Mouse (Mus musculus) intestine, embryonic 16.5 days (tissue): ENCODE results near the gene Clec1b. TPM values are rescaled to one million over a fixed set of nuclear protein-coding genes. Genes with fewer than 3 reads are reported as not detected.

ENCODE experiments used
- ATAC-seq: fragments of 200-750 bp; cut with Nextera tagmentation; 2 replicates; pipeline ENCODE4 v1.8.0; 2017; ENCODE audit warnings: moderate TSS enrichment, moderate library complexity
- H3K27ac ChIP-seq: fragments of 300-500 bp; sonication (generic); 2 replicates; pipeline ENCODE4 v1.5.1; 2014; ENCODE audit warnings: mild to moderate bottlenecking, low read length
- H3K27me3 ChIP-seq: fragments of 300-500 bp; sonication (generic); replicated peaks from 2 replicates; pipeline ENCODE4 v1.6.1; 2014; ENCODE audit warnings: low read length, control low read depth, mixed read lengths; ENCODE audit not compliant: control insufficient read depth, insufficient read depth
- H3K36me3 ChIP-seq: fragments of 300-500 bp; sonication (generic); 2 replicates; pipeline ENCODE4 v1.6.1; 2014; ENCODE audit warnings: low read length, control low read depth; ENCODE audit not compliant: control insufficient read depth, insufficient read depth
- H3K4me1 ChIP-seq: fragments of 300-500 bp; sonication (generic); 2 replicates; pipeline ENCODE4 v1.6.1; 2014; ENCODE audit warnings: low read length, control low read depth, mixed read lengths; ENCODE audit not compliant: control insufficient read depth, insufficient read depth
- H3K4me2 ChIP-seq: fragments of 300-500 bp; sonication (generic); 2 replicates; pipeline ENCODE4 v1.6.1; 2014; ENCODE audit warnings: low read depth, low read length, control low read depth
- H3K4me3 ChIP-seq: fragments of 300-500 bp; sonication (generic); 2 replicates; pipeline ENCODE4 v1.5.1; 2014; ENCODE audit warnings: mild to moderate bottlenecking, low read length
- H3K9ac ChIP-seq: fragments of 300-500 bp; sonication (generic); 2 replicates; pipeline ENCODE4 v1.6.1; 2014; ENCODE audit warnings: low read depth, low read length
- H3K9me3 ChIP-seq: fragments of 300-500 bp; sonication (generic); 2 replicates; pipeline ENCODE4 v1.6.1; 2016; ENCODE audit warnings: low read length, control low read depth; ENCODE audit not compliant: control insufficient read depth
- WGBS: fragments of 180-500 bp; shearing (Covaris S2); extraction: QIAGEN DNeasy Blood & Tissue Kit; methylation state at CpG from one replicate; pipeline ENCODE4 v1.1.7; 2014; 5-methylcytosine and 5-hydroxymethylcytosine counted together
- polyA plus RNA-seq: library from polyadenylated mRNA; unstranded; fragments of >200 nt; fragmentation: Nextera tagmentation; extraction: Ambion mirVana; gene quantifications from 2 replicates; pipeline ENCODE4 v1.2.1, GENCODE M21; 2015

The Clec1b gene
- 0.76 and 0.89 TPM in 2 replicates for polyA plus RNA-seq

GRCm38 (mm10) chr6:129396997-129397396 is at the start of gene Clec1b:
Gene Clec1b, plus strand, starts transcription at chr6:129397297.
- no peaks in the 10 kb centered on the region for H3K9me3 ChIP-seq
- H3K27ac ChIP-seq = no peak within 1 kb of the TSS
- WGBS = 85% methylated on average over 8 of the region's 8 CpGs
- no peak for ATAC-seq
- H3K4me1 ChIP-seq = no peaks in the 10 kb centered on the region
- H3K4me3 ChIP-seq = no peak within 1 kb of the TSS
- H3K4me2 ChIP-seq = no peak within 1 kb of the TSS
- H3K27me3 ChIP-seq = no peaks in the 10 kb centered on the region
- no peaks in the 10 kb centered on the region for H3K36me3 ChIP-seq
- no peak within 1 kb of the TSS for H3K9ac ChIP-seq

GRCm38 (mm10) chr6:129349524-129350352 is 47.4 kb upstream of the Clec1b start:
- Histone ChIP-seq H3K27me3 (no peaks in the 10 kb centered on the region), H3K9ac (no peak overlapping the region), H3K4me1 (no peaks in the 10 kb centered on the region), H3K9me3 (peaks cover 5% of the 10 kb centered on the region), H3K4me2 (no peak overlapping the region), H3K27ac (no peak overlapping the region), H3K4me3 (no peak overlapping the region), H3K36me3 (no peaks in the 10 kb centered on the region)
- ATAC-seq = peak; percentile 96
- WGBS = 48% methylated on average over 4 of the region's 4 CpGs

- WGBS = 87% methylated on average over 3 of the region's 3 CpGs
- no peak overlapping the region for H3K9ac ChIP-seq
- no peak overlapping the region for H3K4me2 ChIP-seq
- no peak overlapping the region for H3K4me3 ChIP-seq
- no peak overlapping the region for H3K27ac ChIP-seq
- H3K27me3 ChIP-seq = no peaks in the 10 kb centered on the region
- no peaks in the 10 kb centered on the region for H3K4me1 ChIP-seq
- H3K9me3 ChIP-seq = peaks cover 5% of the 10 kb centered on the region
- ATAC-seq = no peak
- H3K36me3 ChIP-seq = no peaks in the 10 kb centered on the region
These were observed 46.0 kb upstream of the Clec1b start for GRCm38 (mm10) chr6:129351091-129351490.

GRCm38 (mm10) chr6:129355774-129356173 is 41.3 kb upstream of the Clec1b start:
- Histone ChIP-seq H3K4me3 (no peak overlapping the region), H3K4me2 (no peak overlapping the region), H3K36me3 (no peaks in the 10 kb centered on the region), H3K27me3 (no peaks in the 10 kb centered on the region), H3K27ac (no peak overlapping the region), H3K4me1 (no peaks in the 10 kb centered on the region), H3K9me3 (no peaks in the 10 kb centered on the region), H3K9ac (no peak overlapping the region)
- over 99% methylated on average over 2 of the region's 2 CpGs for WGBS
- no peak for ATAC-seq

- no peaks in the 10 kb centered on the region for H3K36me3 ChIP-seq
- no peaks in the 10 kb centered on the region for H3K27me3 ChIP-seq
- no peak overlapping the region for H3K27ac ChIP-seq
- ATAC-seq = no peak
- H3K4me2 ChIP-seq = no peak overlapping the region
- H3K4me1 ChIP-seq = no peaks in the 10 kb centered on the region
- H3K9ac ChIP-seq = no peak overlapping the region
- no peaks in the 10 kb centered on the region for H3K9me3 ChIP-seq
- H3K4me3 ChIP-seq = no peak overlapping the region
These were observed 40.7 kb upstream of the Clec1b start for GRCm38 (mm10) chr6:129356430-129356829.

- Histone ChIP-seq H3K4me2 (no peak overlapping the region), H3K27ac (no peak overlapping the region), H3K9me3 (no peaks in the 10 kb centered on the region), H3K4me3 (no peak overlapping the region), H3K36me3 (no peaks in the 10 kb centered on the region), H3K4me1 (no peaks in the 10 kb centered on the region), H3K27me3 (no peaks in the 10 kb centered on the region), H3K9ac (no peak overlapping the region)
- no peak for ATAC-seq
- WGBS = 89% methylated on average over 2 of the region's 2 CpGs
These were observed 37.6 kb upstream of the Clec1b start for GRCm38 (mm10) chr6:129359515-129359914.

GRCm38 (mm10) chr6:129363942-129364341 is 33.2 kb upstream of the Clec1b start:
- WGBS = 24% methylated on average over 1 of the region's 1 CpGs
- no peaks in the 10 kb centered on the region for H3K4me1 ChIP-seq
- H3K27ac ChIP-seq = no peak overlapping the region
- no peaks in the 10 kb centered on the region for H3K36me3 ChIP-seq
- H3K27me3 ChIP-seq = no peaks in the 10 kb centered on the region
- no peak overlapping the region for H3K4me3 ChIP-seq
- no peaks in the 10 kb centered on the region for H3K9me3 ChIP-seq
- ATAC-seq = no peak
- no peak overlapping the region for H3K9ac ChIP-seq
- no peak overlapping the region for H3K4me2 ChIP-seq

- Histone ChIP-seq H3K9me3 (no peaks in the 10 kb centered on the region), H3K4me1 (no peaks in the 10 kb centered on the region), H3K4me2 (no peak overlapping the region), H3K27ac (no peak overlapping the region), H3K27me3 (no peaks in the 10 kb centered on the region), H3K4me3 (no peak overlapping the region), H3K36me3 (no peaks in the 10 kb centered on the region), H3K9ac (no peak overlapping the region)
- ATAC-seq = peak; percentile 48
- 15% methylated on average over 6 of the region's 6 CpGs for WGBS
These were observed 31.1 kb upstream of the Clec1b start for GRCm38 (mm10) chr6:129365959-129366359.

GRCm38 (mm10) chr6:129369374-129370132 is 27.5 kb upstream of the Clec1b start:
- Histone ChIP-seq H3K9me3 (no peaks in the 10 kb centered on the region), H3K27me3 (no peaks in the 10 kb centered on the region), H3K4me3 (no peak overlapping the region), H3K4me2 (no peak overlapping the region), H3K9ac (no peak overlapping the region), H3K4me1 (no peaks in the 10 kb centered on the region), H3K27ac (no peak overlapping the region), H3K36me3 (no peaks in the 10 kb centered on the region)
- WGBS = 71% methylated on average over 7 of the region's 7 CpGs
- no peak for ATAC-seq
